Mouse (Mus musculus) CH12.LX (cell line): ENCODE results near the gene Psd.

Experiments
- CTCF ChIP-seq, 2 experiments: IDR thresholded peaks in 1 of 2; conservative IDR thresholded peaks in 1 of 2; 2 replicates each; pipeline ENCODE4 v1.5.1; 2011 to 2012; ENCODE audit warnings: low read depth in 2 of 2, low read length in 2 of 2, improper control_type of control experiment in 1 of 2, inconsistent platforms in 1 of 2, mild to moderate bottlenecking in 1 of 2, moderate library complexity in 1 of 2
- POLR2A ChIP-seq: IDR thresholded peaks from 2 replicates; pipeline ENCODE4 v1.6.1; 2011; ENCODE audit warnings: low read depth, mild to moderate bottlenecking, improper control_type of control experiment, low read length

GRCm38 (mm10) chr19:46329031-46329641, 2.2 kb upstream of the Psd start:
- TF ChIP-seq CTCF (conservative IDR thresholded peaks at IDR 0.05 in 1 of 2, IDR thresholded peaks at IDR 0.05 in 1 of 2; ENCODE audit: low read depth in 2 of 2, low read length in 2 of 2) (no peak), POLR2A (no peak)
